Mouse (Mus musculus) kidney, adult 2 months (tissue): Measurements from ENCODE around the gene Nacc1. TPM values are rescaled to one million over a fixed set of nuclear protein-coding genes. Genes with fewer than 3 reads are reported as not detected.
A peak's percentile ranks its signal among the peaks of the same experiment; 100 is the strongest.

ENCODE experiments used
- DNase-seq: peaks from one replicate; pipeline ENCODE4 v3.0.0; 2021
- H3K27ac ChIP-seq: fragments of 200-500 bp; 2 replicates; pipeline ENCODE4 v1.5.1; 2012; ENCODE audit warnings: low read depth, low read length, control low read depth, inconsistent platforms; ENCODE audit not compliant: insufficient read depth
- H3K27me3 ChIP-seq: fragments of 200-500 bp; replicated peaks from 2 replicates; pipeline ENCODE4 v1.6.1; 2012; ENCODE audit warnings: mild to moderate bottlenecking, moderate library complexity, low read length, inconsistent platforms; ENCODE audit not compliant: control insufficient read depth, insufficient read depth
- H3K36me3 ChIP-seq: fragments of 200-500 bp; 2 replicates; pipeline ENCODE4 v1.6.1; 2012; ENCODE audit warnings: mild to moderate bottlenecking, moderate library complexity, low read length, inconsistent platforms; ENCODE audit not compliant: control insufficient read depth, insufficient read depth
- H3K4me1 ChIP-seq: fragments of 200-500 bp; 2 replicates; pipeline ENCODE4 v1.6.1; 2011; ENCODE audit warnings: low read length; ENCODE audit not compliant: control insufficient read depth, insufficient read depth
- H3K4me3 ChIP-seq: fragments of 200-500 bp; 2 replicates; pipeline ENCODE4 v1.5.1; 2011; ENCODE audit warnings: mild to moderate bottlenecking, low read depth, low read length, control low read depth; ENCODE audit not compliant: insufficient read depth
- CTCF ChIP-seq: fragments of 200-500 bp; conservative IDR thresholded peaks from 2 replicates; pipeline ENCODE4 v1.5.1; 2011; ENCODE audit warnings: low read depth, mild to moderate bottlenecking, control low read depth, low read length, moderate library complexity, mixed read lengths; ENCODE audit not compliant: insufficient read depth, insufficient read length
- POLR2A ChIP-seq: fragments of 200-500 bp; IDR thresholded peaks from one replicate; pipeline ENCODE4 v1.6.1; 2011; ENCODE audit warnings: low read depth, low read length, control low read depth
- WGBS: fragments of 180-500 bp; shearing (Covaris S2); methylation state at CpG from one replicate; pipeline ENCODE4 v1.1.7; 2018; 5-methylcytosine and 5-hydroxymethylcytosine counted together
- polyA plus RNA-seq: library from polyadenylated mRNA; depleted of rRNA; stranded (reverse); fragments of >200 nt; gene quantifications from 2 replicates; pipeline ENCODE4 v1.2.3, GENCODE M21; 2012

Gene Nacc1
- polyA plus RNA-seq, 1 experiment = 85.8 TPM

- 46% methylated on average over 22 of the region's 22 CpGs for WGBS
- Histone ChIP-seq H3K27ac (no peak overlapping the region), H3K4me1 (no peaks in the 10 kb centered on the region), H3K36me3 (no peaks in the 10 kb centered on the region), H3K4me3 (no peak overlapping the region), H3K27me3 (peaks cover 4% of the 10 kb centered on the region; the same call in 1 of the 2 replicates)
- DNase-seq = no peak
- TF ChIP-seq POLR2A (no peak), CTCF (no peak)
Observed at GRCm38 (mm10) chr8:84707267-84707883, 19.7 kb upstream of the Nacc1 start.

GRCm38 (mm10) chr8:84706610-84707266 lies 19.1 kb upstream of the Nacc1 start:
- TF ChIP-seq POLR2A (no peak), CTCF (no peak)
- Histone ChIP-seq H3K27me3 (peaks cover 4% of the 10 kb centered on the region; the same call in 1 of the 2 replicates), H3K4me1 (no peaks in the 10 kb centered on the region), H3K27ac (no peak overlapping the region), H3K36me3 (no peaks in the 10 kb centered on the region), H3K4me3 (no peak overlapping the region)
- DNase-seq = no peak
- WGBS = 37% methylated on average over 45 of the region's 45 CpGs

- no peaks in the 10 kb centered on the region for H3K4me1 ChIP-seq
- no peak overlapping the region for H3K4me3 ChIP-seq
- TF ChIP-seq POLR2A (no peak), CTCF (no peak)
- DNase-seq = no peak
- peaks cover 4% of the 10 kb centered on the region; the same call in 1 of the 2 replicates for H3K27me3 ChIP-seq
- WGBS = 31% methylated on average over 12 of the region's 12 CpGs
- no peaks in the 10 kb centered on the region for H3K36me3 ChIP-seq
- no peak overlapping the region for H3K27ac ChIP-seq
Observed at GRCm38 (mm10) chr8:84705960-84706359, 18.3 kb upstream of the Nacc1 start.

- Histone ChIP-seq H3K27ac (no peak overlapping the region), H3K4me1 (no peaks in the 10 kb centered on the region), H3K4me3 (no peak overlapping the region), H3K27me3 (peaks cover 4% of the 10 kb centered on the region; the same call in 1 of the 2 replicates), H3K36me3 (no peaks in the 10 kb centered on the region)
- no peak for TF ChIP-seq CTCF
- TF ChIP-seq POLR2A = no peak
- no peak for DNase-seq
- 15% methylated on average over 61 of the region's 61 CpGs for WGBS
Observed at GRCm38 (mm10) chr8:84704867-84705831, 17.5 kb upstream of the Nacc1 start.

GRCm38 (mm10) chr8:84704356-84704755 lies 16.7 kb upstream of the Nacc1 start:
- Histone ChIP-seq H3K36me3 (no peaks in the 10 kb centered on the region), H3K27ac (no peak overlapping the region), H3K27me3 (peaks cover 4% of the 10 kb centered on the region; the same call in 1 of the 2 replicates), H3K4me1 (no peaks in the 10 kb centered on the region), H3K4me3 (no peak overlapping the region)
- DNase-seq = peak; percentile 76
- TF ChIP-seq CTCF = peak; percentile 69
- no peak for TF ChIP-seq POLR2A
- WGBS = 12% methylated on average over 16 of the region's 16 CpGs

- TF ChIP-seq POLR2A (no peak), CTCF (0 out of 2 replicates have a peak, but pooled peaks have one; percentile 2)
- Histone ChIP-seq H3K4me3 (no peak overlapping the region; the same call in 1 of the 2 replicates), H3K27me3 (peaks cover 4% of the 10 kb centered on the region; the same call in 1 of the 2 replicates), H3K4me1 (no peaks in the 10 kb centered on the region), H3K36me3 (no peaks in the 10 kb centered on the region), H3K27ac (no peak overlapping the region)
- 34% methylated on average over 38 of the region's 38 CpGs for WGBS
- DNase-seq = no peak
Observed at GRCm38 (mm10) chr8:84703466-84704249, 16.0 kb upstream of the Nacc1 start.
